Mouse (Mus musculus) heart, adult 2 months (tissue): ENCODE measurements around the gene Nell2.

ENCODE experiments used
- CTCF ChIP-seq: fragments of 200-600 bp; IDR thresholded peaks from 2 replicates; pipeline ENCODE4 v1.8.1; 2022; ENCODE audit warnings: antibody characterized with exemption, mild to moderate bottlenecking, moderate library complexity
- EP300 ChIP-seq: fragments of 200-500 bp; IDR thresholded peaks from 2 replicates; pipeline ENCODE4 v1.6.1; 2011; ENCODE audit warnings: low read depth, low read length, control low read depth; ENCODE audit not compliant: insufficient read depth
- POLR2A ChIP-seq: fragments of 200-500 bp; IDR thresholded peaks from 2 replicates; pipeline ENCODE4 v1.6.1; 2011; ENCODE audit warnings: mild to moderate bottlenecking, low read depth, low read length, control low read depth; ENCODE audit not compliant: insufficient read depth

DNA sequence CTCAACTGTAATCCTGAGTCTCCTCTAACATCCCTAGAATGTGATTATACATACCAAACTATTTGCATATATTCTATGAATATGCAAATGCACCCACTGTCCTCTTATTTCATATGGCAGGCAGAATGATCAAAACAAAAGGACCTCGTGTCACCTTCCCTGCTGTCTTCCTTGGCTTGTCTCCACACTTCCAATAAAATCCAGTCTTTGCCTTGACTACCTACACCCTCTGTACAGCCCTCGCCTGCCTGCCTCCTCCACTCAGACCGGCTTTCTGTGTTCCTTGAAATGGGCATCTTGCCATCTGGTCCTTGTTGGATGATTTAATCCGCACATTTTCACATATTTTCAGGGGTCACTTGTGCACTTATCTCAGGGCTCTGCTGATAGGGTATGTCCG lies 215.1 kb downstream of the Nell2 start:
- TF ChIP-seq CTCF (no peak), EP300 (no peak), POLR2A (no peak)
